Mouse (Mus musculus) adrenal gland, adult 2 months (tissue): ENCODE measurements at regions not wholly inside any gene's neighbourhood (a gene's known extent, or its start where the extent isn't known, plus 50 kb on each side); places are given as distances from the start of the nearest gene placed in this dataset.

Experiments
- DNase-seq: peaks from one replicate; pipeline ENCODE4 v3.0.0; 2021

DNA sequence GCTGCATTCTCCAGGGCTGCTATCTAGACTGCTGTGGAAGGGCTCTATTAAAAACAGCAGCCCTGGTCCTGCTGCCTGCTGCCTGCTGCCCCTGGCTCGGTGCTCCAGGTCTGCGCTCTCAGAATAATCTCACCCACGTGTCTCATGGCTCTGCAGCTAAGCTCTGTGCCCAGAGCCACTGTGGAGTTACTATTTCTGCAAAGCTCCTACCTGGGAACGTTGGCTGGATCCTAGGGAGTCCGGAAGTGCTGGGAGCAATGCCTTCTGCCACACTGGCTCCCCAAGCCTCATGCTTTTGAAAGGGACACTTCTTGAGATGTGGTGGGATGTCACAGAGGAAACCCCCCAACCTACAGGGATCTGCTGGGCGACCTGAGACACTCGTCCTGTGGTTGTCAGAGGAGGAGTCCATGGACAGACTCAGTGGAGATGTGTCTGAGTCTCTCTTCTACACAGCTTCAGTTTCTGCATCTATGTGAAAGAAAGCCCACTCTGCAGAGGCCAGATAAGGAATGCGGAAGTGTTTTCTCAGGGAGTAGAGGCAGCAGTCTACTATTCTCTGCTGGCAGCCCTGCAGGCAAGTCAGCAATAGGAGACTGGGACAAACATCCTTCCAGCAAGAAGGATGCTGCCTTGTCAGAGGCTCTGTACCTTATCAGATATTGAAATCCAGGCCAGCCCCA lies 63.0 kb upstream of the Kazn start:
- DNase-seq: no peak

DNA sequence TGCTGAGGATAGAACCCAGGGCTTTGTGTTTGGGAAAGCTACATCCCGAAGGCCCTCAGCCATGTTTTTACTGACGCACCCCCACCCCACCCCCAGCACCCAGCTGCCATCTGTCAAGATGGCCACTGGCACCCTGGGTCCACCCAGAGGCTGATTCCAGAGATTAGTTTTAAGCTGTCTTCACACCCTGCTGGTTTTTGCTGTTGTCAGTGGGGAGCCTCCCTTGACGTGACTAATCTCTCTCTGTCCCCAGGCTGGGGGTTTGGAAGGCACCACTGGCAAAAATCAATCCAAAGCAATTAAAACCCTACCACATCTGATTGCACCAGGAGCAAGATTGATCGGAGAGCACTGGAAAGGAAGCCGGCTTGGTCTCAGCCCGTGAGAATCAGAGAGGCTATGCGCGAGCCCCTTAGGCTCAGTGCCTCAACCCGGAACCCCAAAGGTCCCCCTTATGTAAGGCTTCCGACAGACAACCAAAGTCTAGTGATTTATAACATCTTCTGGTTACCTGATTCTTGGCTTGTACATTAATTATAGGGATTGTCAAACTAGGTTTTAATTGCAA lies 59.7 kb upstream of the Kazn start:
- no peak for DNase-seq

- DNase-seq: no peak
Measured at GRCm38 (mm10) chr4:142292760-142293159, 53.6 kb upstream of the Kazn start.

GRCm38 (mm10) chr4:142292334-142292733 lies 53.1 kb upstream of the Kazn start:
- no peak for DNase-seq

DNA sequence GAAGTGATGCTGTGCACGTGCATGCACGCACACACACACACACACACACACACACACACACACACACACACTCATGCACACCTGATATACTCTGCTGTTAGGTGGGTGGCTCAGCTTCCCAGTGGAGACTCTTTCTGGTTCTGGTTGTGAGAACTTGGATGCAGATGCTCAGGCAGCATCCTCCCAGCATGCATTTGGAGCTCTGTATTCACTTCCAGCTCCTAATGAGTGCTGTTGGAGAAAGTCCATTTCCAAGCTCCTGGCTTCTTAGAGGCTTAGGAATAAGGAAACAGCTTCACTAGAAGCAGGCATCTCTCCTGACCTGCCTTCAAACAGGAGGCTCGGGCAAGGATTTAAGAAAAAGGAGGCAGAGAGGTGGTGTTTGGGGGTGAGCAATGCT lies 52.2 kb upstream of the Kazn start:
- no peak for DNase-seq
